Mouse (Mus musculus): Measurements from ENCODE around the gene Zbtb7b. TPM values are rescaled to one million over a fixed set of nuclear protein-coding genes. Genes with fewer than 3 reads are reported as not detected.
A peak's percentile ranks its signal among the peaks of the same experiment; 100 is the strongest.

Gene Zbtb7b
- polyA plus RNA-seq, 1 experiment = 92.6 TPM

DNA sequence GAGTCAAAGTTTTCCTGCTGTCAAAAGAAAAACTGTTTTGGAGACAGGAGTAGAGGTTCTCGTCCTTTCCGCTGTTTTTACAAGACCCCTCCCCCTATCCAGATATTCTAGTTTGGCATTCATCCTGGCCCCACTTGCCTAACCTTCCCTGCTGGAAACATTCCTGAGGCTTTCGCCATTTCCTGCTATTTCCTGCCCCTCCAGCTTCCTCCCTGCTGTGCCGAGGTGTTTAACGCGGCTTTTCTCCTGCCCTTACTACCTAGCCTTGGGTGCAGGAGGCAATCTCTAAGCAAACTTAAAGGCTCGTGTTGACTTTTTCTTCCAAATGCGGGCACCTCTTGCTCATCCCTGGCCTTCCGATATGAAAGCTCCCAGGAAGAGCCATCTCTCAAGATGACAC is 25.0 kb upstream of the Zbtb7b start:
- no peak for DNase-seq (ENCODE audit: low read depth, low spot score)
- under 1% methylated on average over 9 of the region's 9 CpGs for WGBS

DNA sequence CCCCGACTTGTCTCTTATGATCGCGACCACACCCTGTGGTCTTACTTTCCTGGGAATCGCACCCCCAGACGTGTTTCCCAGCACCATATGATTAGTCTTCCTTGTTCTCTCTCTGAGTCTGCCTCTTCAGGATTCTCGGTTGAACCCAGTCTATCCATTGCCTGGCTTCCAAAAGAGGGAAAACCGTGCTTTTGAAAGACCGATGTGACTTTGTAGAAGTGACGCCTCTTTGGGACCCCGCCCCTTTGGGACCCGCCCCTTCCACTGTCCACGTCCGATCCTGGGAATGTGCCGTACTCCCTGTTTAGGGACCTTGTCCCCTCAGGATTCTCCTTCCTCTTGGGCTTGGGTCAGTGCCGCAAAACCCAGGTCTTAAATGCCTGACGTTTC is 24.3 kb upstream of the Zbtb7b start:
- WGBS = under 1% methylated on average over 16 of the region's 16 CpGs
- no peak for DNase-seq (ENCODE audit: low read depth, low spot score)

DNA sequence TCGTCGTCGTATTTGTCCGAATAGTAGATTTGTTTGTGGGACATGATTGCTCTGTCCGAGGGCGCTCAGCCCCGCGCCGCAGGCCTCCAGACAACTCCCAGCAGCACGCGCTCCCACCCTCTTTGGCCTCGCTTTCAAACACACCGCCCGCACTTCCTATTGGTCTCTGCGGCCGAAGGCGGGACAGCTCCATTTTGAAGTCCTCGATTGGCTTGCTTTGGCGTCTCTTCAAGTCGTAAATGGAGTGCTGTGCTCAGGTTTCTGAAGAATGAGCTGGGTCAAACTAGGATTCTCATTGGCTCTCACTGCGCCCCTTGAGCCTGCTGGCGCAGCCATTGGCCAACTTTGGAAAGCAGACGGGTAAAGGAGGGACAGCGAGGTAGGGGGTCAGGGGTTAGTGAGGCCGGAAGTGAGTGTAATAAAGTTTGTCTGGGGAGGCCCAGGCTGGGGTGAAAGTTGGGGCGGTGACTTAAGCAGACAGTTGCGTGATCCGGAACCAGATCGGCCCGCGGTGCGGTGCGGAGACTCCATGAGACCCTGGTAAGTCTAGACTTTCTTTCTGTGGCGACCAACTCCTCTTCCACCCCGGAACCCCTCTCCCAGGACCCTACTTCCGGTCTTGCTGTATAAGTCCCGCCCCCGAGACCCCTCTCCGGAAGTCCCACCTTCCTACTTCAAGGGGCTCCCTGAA is 23.7 kb upstream of the Zbtb7b start, which contains the start of the genes Cks1b and Shc1:
Cks1b (minus strand) TSS at position 214 of the 691 bp plus-strand sequence.
Shc1 (plus strand) TSS at position 274 of the 691 bp plus-strand sequence.
- DNase-seq (ENCODE audit: low read depth, low spot score) = peak; percentile 98
- WGBS = under 1% methylated on average over 39 of the region's 39 CpGs

DNA sequence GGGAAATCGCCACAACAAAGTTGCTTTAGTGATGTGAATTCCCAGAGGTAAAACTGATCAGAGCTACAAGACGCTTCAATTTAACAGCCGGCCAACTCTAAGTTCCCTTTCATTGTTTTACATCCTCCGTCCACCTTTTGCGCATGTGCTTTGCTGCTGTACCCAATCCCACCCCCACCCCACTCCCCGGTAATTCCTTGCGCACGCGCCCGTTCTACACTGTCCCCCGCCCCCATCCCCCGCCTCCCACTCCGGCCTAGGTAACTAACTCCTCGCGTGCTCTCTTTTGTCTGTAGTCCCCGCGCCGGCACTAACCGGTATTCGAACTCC is 23.2 kb upstream of the Zbtb7b start:
- no peak for DNase-seq (ENCODE audit: low read depth, low spot score)
- WGBS = under 1% methylated on average over 20 of the region's 20 CpGs

DNA sequence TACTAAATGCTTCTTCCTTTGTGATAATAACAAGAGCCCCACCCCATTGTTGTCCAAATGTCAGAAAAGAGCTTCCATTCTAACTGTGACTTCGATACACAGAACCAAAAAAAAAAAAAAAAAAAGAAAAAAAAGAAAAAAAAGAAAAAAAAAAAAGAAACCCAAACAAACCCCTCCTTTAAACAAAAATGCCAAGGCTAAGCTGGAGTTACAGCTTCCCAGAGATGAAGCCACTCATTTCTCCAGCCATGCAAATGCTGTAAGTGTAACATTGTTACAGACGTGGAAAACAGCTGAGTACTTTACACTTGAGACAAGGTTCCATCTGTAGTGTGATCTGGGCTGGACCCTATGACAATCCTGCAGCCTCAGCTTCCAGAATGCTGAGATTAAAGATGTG is 22.6 kb upstream of the Zbtb7b start:
- 13% methylated on average over 2 of the region's 2 CpGs for WGBS
- no peak for DNase-seq (ENCODE audit: low read depth, low spot score)

DNA sequence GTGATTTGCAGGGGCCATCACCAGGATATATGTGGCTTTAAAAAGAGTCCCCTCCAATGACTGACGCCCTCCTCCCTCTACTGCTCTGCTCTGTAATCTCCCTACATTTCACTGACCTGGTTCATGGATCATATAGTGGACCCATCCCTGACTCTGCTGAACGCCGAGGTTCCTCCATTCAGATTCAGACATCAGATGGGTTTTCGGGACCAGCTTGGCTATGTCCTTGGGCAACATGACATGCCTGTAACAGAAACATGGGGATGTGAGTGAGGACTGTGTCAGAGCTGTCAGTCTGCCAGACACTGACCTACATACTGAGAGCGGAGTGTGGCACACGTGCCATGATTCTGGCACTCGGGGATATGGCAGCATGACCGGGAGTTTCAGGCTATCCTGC is 21.6 kb upstream of the Zbtb7b start:
- WGBS = 92% methylated on average over 8 of the region's 8 CpGs
- DNase-seq (ENCODE audit: low read depth, low spot score) = no peak

DNA sequence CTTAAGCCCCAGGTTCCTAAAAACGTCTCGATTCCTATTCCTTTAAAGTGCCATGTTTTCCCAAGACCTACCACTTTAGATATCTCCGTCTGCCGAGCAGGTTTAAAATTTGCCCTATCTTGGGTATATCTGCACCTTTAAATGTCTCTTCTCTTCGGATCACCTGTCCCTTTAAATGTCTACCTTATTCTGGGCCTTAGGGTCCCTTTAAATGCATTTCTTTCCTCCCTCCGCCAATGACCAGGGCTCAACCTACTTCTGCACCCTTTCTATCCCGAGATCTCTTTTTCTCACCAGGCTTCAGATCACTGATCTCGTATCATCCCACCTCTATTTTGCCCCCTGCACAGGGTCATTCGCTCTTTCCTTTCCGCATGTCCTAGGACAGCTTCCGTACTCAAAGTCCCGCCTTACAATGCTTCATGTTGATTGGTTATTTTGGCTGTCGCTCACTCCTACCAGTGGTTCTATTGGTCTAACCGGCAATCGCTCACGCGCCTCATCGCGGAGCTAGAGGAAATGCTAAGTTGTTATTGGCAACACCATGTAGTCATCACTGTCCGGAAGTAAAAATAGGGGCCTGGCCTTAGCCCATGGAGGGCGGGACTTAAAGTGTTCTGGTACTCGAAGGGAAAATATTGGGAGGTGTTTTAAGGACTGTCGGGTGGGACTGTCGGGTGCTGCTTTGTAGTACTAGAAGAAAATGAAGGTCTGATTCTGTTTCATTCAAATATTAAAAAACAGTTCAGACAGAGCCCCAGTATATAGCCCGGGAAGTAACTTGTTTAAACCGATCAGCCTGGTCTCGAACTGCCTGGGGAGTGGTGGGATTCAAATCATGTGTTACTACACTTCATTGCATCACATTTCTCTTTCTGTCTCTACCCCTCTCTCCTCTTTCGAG is 17.2 kb upstream of the Zbtb7b start, which contains the start of gene Flad1:
Flad1 (minus strand) TSS at position 381 of the 904 bp plus-strand sequence.
- 2% methylated on average over 28 of the region's 28 CpGs for WGBS
- DNase-seq (ENCODE audit: low read depth, low spot score) = peak; percentile 92

DNA sequence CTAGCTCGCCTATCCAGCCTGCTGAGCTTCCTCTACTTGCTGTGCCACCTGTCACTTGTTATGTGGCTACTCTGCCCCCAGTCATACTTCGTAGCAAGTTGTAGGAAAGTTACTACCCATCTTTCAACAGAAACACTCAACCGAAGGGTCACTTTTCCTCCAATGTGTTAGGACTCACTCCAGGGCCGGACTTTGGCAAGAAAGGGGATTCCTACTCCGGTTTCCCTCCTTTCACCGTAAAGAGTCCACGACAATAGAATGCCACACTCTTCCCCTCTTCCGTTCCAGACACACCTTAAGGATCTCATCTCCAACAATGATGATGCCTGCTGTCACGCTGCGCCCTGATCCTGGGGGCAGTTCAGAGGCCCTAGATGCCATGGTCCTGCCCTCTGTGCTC is 16.3 kb upstream of the Zbtb7b start:
- 50% methylated on average over 10 of the region's 10 CpGs for WGBS
- DNase-seq (ENCODE audit: low read depth, low spot score) = no peak

DNA sequence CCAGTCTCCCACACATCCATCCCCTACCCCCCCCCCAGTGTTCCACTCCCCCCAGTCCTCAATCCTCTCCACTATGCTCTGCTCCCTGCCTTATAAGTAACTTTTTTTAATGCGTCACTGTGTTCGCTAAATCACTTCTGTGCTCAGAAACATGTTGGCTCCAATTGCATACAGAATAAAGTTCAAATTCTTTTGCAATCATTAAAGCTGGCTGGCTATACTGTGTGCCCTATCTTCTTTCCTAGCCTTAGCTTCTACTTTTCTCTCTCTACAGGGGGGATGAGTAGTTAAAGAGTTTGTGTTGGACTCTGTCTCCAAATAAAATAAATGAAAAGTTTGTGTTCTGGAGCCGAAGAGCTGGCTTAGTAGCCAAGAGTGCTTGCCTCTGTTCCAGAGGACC is 15.1 kb upstream of the Zbtb7b start:
- WGBS = 73% methylated on average over 3 of the region's 3 CpGs
- DNase-seq (ENCODE audit: low read depth, low spot score) = no peak

DNA sequence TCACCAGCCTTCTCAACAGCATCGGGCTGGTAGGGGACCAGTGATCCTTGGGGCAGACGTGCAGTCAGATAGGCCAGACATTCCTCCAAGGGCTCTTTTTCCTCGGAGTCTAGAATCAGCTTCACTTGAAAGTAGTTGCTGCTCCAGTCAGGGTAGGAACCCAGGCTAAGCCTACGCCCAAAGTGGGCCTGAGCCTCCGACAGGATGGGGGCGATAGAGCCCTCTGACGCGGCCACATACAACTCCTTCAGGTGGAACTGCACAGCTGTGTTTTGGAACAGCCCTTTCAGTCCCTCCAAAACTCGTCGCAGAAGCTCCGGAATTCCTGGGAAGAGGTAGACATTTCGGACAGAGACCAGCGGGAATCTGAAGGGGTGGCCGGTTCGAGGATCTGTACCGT is 13.9 kb upstream of the Zbtb7b start:
- DNase-seq (ENCODE audit: low read depth, low spot score) = no peak
- 76% methylated on average over 16 of the region's 16 CpGs for WGBS

DNA sequence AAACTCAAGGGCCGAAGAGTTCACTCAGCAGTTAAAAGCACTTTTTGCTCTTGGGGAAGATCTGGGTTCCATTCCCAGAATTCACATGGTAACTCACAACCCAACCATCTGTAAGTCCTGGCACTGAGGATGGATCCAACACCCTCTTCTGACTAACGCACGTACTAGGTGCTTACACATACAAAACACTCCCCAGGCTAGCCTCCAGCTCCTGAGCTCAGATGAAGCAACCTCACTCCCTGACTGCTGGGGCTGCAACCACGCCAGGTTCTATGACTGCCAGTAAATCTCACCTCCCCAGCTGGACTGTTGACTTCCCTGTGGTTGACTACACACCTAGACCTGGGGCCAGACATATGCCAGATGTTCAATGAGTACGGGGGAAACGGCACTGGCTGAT is 12.3 kb upstream of the Zbtb7b start:
- 70% methylated on average over 6 of the region's 6 CpGs for WGBS
- DNase-seq (ENCODE audit: low read depth, low spot score) = no peak

DNA sequence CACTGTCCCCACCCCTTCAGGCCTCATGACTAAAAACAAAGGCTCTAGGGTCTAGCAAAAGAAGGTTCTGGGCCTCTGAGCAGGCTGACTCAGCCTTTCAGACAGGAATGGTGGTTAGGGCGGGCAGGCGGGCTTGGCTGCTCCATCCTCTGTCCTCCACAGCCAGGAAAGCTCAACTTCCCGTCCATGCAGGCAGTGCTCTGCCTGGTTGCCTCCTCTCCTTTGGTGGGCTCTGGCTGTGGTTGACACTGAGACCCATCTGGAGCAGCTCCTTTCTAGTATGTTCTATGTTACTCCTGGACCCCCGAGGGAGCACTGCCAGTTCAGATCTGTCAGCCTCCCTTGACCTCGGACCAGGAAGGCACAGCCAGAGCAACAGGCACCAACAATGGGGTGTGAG is 8.1 kb upstream of the Zbtb7b start, which contains the start of gene Lenep:
Lenep (minus strand) TSS at position 101 of the 400 bp plus-strand sequence.
- WGBS = 83% methylated on average over 5 of the region's 5 CpGs
- no peak for DNase-seq (ENCODE audit: low read depth, low spot score)

DNA sequence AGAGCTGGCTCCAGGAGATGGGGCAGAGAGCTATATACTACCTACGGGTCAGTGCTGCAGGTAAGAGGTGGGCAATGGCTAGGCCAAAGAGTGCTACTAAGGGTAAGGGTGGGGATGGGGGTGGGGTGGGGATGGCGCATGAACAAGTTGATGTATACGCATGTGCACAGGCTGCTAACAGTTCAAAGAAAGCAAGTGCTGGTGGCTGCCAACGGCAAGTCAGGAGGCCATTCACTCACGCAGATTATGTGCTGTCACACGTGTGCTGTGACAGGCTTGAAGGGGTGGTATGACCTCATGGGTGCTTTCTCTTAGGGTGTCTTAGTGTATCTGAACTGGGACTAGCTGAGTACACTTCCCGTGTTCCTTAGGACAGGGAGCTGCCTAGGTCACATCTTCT is 6.8 kb upstream of the Zbtb7b start:
- DNase-seq (ENCODE audit: low read depth, low spot score) = no peak
- WGBS = 80% methylated on average over 7 of the region's 7 CpGs

DNA sequence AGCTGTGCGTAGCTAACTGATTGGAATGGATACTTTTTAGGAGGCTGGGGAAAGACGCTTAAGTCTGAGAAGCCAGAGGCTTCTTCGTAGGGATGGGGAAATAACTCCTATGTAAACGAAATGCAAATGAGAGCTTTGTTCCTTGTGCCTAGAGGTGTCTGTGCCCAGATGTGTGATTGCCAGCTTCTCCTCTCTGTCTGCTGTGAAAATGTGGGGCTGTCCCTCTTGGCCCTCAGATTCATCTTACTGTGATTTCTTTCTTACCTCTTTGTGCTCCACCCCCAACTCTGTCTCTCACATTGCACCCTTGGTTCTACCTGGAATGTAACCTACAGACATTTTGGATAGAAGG is 2.1 kb upstream of the Zbtb7b start:
- no peak for DNase-seq (ENCODE audit: low read depth, low spot score)
- 2% methylated on average over 4 of the region's 4 CpGs for WGBS

DNA sequence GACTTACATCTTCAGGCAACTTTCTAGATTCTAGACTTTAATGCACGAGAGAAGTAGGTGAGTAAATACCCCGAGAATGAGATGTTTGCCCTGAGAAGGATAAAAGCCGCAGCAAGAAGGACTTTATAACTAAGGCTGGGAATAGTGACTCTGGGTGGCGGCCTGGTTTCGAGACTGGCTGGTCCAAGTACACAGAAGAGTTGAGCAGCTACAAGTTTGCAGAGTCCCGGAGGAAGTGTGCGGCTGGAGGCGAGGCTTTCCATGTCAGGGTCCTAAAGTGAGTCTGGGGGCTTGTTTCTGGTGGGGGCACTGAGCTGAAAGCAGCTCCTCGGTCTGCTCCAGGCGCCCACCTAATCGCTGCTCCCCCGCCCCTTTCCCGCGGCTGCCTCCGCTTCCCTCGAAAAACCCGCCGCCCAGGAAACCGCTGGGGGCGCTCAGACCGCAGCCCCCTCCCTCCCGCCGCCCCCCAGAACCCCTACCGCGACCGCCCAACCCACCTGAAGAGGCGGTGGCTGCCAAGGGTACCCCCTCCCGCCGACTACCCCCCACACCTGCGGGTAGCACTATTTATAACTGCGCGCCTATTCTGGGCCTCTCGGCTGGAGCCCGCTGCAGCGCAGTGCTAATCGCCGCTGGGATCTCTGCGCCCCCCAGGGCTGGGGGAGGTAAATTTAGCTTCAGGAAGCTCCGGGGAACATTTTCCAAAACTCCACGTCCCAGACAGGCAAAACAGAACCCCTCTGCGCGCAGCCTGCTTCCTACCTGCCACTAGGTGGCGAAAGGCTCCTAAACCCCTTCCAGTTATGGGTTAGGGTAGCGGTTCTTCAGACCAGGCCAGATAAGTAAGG is 1.5 kb upstream of the Zbtb7b start:
- no peak for DNase-seq (ENCODE audit: low read depth, low spot score)
- WGBS = 1% methylated on average over 44 of the region's 44 CpGs

DNA sequence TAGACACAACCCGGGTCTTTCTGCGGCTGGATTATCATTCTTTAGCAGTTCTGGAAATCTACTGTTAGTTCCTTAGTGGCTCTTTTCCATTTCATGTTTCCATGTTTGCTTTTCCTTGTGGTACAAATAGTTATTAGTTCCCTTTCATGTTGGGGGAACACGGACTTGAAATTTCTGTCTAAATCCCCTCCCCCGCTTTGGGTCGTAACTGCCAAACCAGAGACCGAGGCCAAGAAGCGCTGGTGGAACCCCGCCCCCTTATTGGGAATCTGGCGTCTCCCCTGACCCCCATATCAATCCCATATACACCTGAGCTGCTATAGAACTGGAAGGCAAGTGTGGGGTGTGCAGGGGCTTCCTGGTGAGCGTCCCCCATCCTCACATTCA is 836 bp upstream of the Zbtb7b start:
- WGBS = 3% methylated on average over 10 of the region's 10 CpGs
- DNase-seq (ENCODE audit: low read depth, low spot score) = no peak

DNA sequence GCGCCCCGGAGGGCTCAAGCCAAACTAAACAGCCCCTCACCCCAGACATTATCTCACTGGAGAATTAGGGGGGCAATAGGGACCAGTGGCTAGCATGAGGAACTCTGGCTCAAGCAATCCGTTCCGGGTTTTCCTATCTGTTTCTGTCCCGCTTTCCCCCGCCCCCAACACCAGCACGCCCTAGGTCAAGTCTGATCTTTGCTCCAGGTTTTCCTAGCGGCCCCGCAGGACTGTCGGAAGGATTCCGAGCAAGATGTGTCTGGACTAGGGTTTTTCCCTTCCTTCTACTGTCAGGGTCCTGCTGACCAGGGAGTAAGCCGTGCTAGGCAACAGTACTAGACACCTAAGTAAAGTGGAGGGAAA is 299 bp upstream of the Zbtb7b start:
- no peak for DNase-seq (ENCODE audit: low read depth, low spot score)
- WGBS = 1% methylated on average over 12 of the region's 12 CpGs

DNA sequence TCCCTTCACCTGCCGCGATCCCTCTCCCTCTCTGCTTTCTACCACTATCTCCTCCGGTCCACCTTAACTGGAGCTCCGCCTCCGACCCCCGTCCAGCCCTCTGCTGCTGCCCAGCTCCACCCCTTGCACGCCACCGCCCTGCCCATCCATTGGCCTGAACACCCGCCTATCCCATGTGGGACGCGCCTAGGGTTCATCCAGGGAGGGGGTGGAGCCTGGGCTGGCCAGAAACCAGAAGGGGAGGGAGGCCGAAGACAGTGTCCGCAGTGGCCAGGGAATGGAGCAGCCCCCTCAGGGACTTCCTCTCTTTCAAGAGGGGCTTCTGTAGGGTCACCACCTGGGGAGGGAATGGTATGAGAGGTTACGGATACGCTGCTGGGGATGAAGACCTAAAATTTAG is 971 bp downstream of the Zbtb7b start:
- under 1% methylated on average over 15 of the region's 15 CpGs for WGBS
- DNase-seq (ENCODE audit: low read depth, low spot score) = peak; percentile 87

DNA sequence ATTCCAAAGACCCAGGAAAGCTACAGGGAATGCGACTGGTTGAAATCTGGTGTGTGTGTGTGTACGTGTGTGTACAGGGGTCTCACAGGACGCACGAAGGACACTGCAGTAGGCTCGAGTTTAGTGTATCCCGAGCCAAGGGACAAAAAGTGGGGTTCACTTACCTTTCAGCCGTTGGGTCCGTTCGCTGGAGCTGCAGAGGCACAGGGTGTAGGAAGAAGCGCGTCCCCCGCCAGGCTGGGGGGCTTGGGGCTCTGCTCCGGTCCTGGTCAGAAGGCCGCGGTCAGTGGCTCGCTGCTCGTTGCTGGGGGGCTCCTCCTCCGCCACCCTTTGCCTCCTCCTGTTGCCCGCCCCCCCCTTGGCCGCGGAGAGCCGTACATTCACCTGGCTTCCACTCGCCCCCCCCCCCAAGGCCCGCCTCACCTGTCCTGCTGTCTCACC is 1.7 kb downstream of the Zbtb7b start:
- under 1% methylated on average over 23 of the region's 24 CpGs for WGBS
- no peak for DNase-seq (ENCODE audit: low read depth, low spot score)

All from large intestine, adult 2 months (tissue).